Mouse (Mus musculus) myocyte (in vitro differentiated cells): ENCODE data around the gene Fam129b. TPM values are rescaled to one million over a fixed set of nuclear protein-coding genes. Genes with fewer than 3 reads are reported as not detected.
A peak's percentile ranks its signal among the peaks of the same experiment; 100 is the strongest.

Experiments used
- H3K27me3 ChIP-seq: one replicate; pipeline ENCODE4 v1.6.1; 2011; ENCODE audit not compliant: control insufficient read depth, insufficient read depth, insufficient read length
- H3K36me3 ChIP-seq: one replicate; pipeline ENCODE4 v1.6.1; 2011; ENCODE audit not compliant: control insufficient read depth, insufficient read depth
- H3K4me2 ChIP-seq: one replicate; pipeline ENCODE4 v1.6.1; 2011; ENCODE audit warnings: low read depth, control low read depth
- H3K4me3 ChIP-seq: one replicate; pipeline ENCODE4 v1.5.1; 2011; ENCODE audit warnings: mild to moderate bottlenecking, control low read depth, moderate library complexity
- H3K79me2 ChIP-seq: one replicate; pipeline ENCODE4 v1.6.1; 2011; ENCODE audit not compliant: control insufficient read depth, insufficient read depth
- H3ac ChIP-seq: one replicate; pipeline ENCODE4 v1.6.1; 2011; ENCODE audit not compliant: control insufficient read depth, insufficient read length
- CEBPB ChIP-seq: IDR thresholded peaks from 2 replicates; pipeline ENCODE4 v1.6.1; 2011; ENCODE audit warnings: mild to moderate bottlenecking, moderate library complexity; ENCODE audit not compliant: poor library complexity, insufficient read depth, severe bottlenecking
- E2F4 ChIP-seq: IDR thresholded peaks from one replicate; pipeline ENCODE4 v1.6.1; 2011; ENCODE audit warnings: mild to moderate bottlenecking, control low read depth, moderate library complexity; ENCODE audit not compliant: insufficient read depth
- MAX ChIP-seq: IDR thresholded peaks from one replicate; pipeline ENCODE4 v1.6.1; 2011; ENCODE audit warnings: low read depth, mild to moderate bottlenecking, control low read depth
- MYOD1 ChIP-seq, 3 experiments: IDR thresholded peaks; one replicate each; pipeline ENCODE4 v1.6.1; 2011; ENCODE audit warnings: control low read depth in 2 of 3, low read depth in 2 of 3, mild to moderate bottlenecking in 2 of 3, moderate library complexity in 1 of 3; ENCODE audit not compliant: insufficient read length in 2 of 3, control insufficient read depth in 1 of 3
- MYOG ChIP-seq, 3 experiments: IDR thresholded peaks; one replicate each; pipeline ENCODE4 v1.6.1; 2011; ENCODE audit warnings: control low read depth in 2 of 3, low read depth in 2 of 3, mild to moderate bottlenecking in 2 of 3; ENCODE audit not compliant: insufficient read length in 2 of 3, control insufficient read depth in 1 of 3, insufficient read depth in 1 of 3
- POLR2A ChIP-seq: IDR thresholded peaks from one replicate; pipeline ENCODE4 v1.6.1; 2011; ENCODE audit warnings: low read depth, mild to moderate bottlenecking, control low read depth, moderate library complexity; ENCODE audit not compliant: insufficient read length
- POLR2AphosphoS2 ChIP-seq: IDR thresholded peaks from one replicate; pipeline ENCODE4 v1.6.1; 2011; ENCODE audit warnings: low read depth, control low read depth; ENCODE audit not compliant: insufficient read length
- REST ChIP-seq: IDR thresholded peaks from one replicate; pipeline ENCODE4 v1.6.1; 2011; ENCODE audit warnings: mild to moderate bottlenecking, control low read depth, moderate library complexity; ENCODE audit not compliant: insufficient read depth, insufficient read length
- SRF ChIP-seq: IDR thresholded peaks from one replicate; pipeline ENCODE4 v1.6.1; 2011; ENCODE audit warnings: low read depth; ENCODE audit not compliant: control insufficient read depth, insufficient read length
- TCF12 ChIP-seq: IDR thresholded peaks from one replicate; pipeline ENCODE4 v1.6.1; 2011; ENCODE audit warnings: mild to moderate bottlenecking, control low read depth; ENCODE audit not compliant: poor library complexity, insufficient read depth, severe bottlenecking
- TCF3 ChIP-seq: IDR thresholded peaks from one replicate; pipeline ENCODE4 v1.6.1; 2011; ENCODE audit warnings: low read depth, control low read depth; ENCODE audit not compliant: insufficient read length
- USF1 ChIP-seq: IDR thresholded peaks from one replicate; pipeline ENCODE4 v1.6.1; 2011; ENCODE audit warnings: low read depth, mild to moderate bottlenecking, control low read depth, moderate library complexity
- polyA plus RNA-seq: library from polyadenylated mRNA; unstranded; fragments of >200 nt; fragmentation: generic; extraction: Trizol; gene quantifications from one replicate; pipeline ENCODE4 v1.2.1, GENCODE M21; 2012; ENCODE audit warnings: missing spikeins

The Fam129b gene
- polyA plus RNA-seq, 1 experiment, result 204 TPM

GRCm38 (mm10) chr2:32947454-32947853, 71.5 kb downstream of the Fam129b start:
- Histone ChIP-seq H3K79me2 (no peaks in the 10 kb centered on the region), H3K27me3 (no peaks in the 10 kb centered on the region), H3K36me3 (peaks cover 6% of the 10 kb centered on the region), H3ac (no peak overlapping the region), H3K4me2 (no peak overlapping the region), H3K4me3 (no peak overlapping the region)
- TF ChIP-seq E2F4, result no peak
- TF ChIP-seq REST, result no peak
- peak in 2 of 3 experiments; percentile 29 to 52 for TF ChIP-seq MYOD1 (IDR thresholded peaks at IDR 0.05; ENCODE audit: control insufficient read depth in 1 of 3, insufficient read length in 2 of 3, low read depth in 2 of 3)
- no peak for TF ChIP-seq POLR2AphosphoS2
- TF ChIP-seq MAX, result no peak
- TF ChIP-seq MYOG (IDR thresholded peaks at IDR 0.05; ENCODE audit: control insufficient read depth in 1 of 3, insufficient read depth in 1 of 3, insufficient read length in 2 of 3, low read depth in 2 of 3), result peak in 2 of 3 experiments; percentile 58 to 74
- TF ChIP-seq TCF12, result no peak

GRCm38 (mm10) chr2:32954581-32954980, 78.7 kb downstream of the Fam129b start:
- H3K36me3 ChIP-seq, result peaks cover 3% of the 10 kb centered on the region
- H3K4me3 ChIP-seq, result no peak overlapping the region
- no peak overlapping the region for H3K4me2 ChIP-seq
- no peaks in the 10 kb centered on the region for H3K27me3 ChIP-seq
- no peaks in the 10 kb centered on the region for H3K79me2 ChIP-seq
- TF ChIP-seq CEBPB (no peak), E2F4 (no peak), MYOD1 (IDR thresholded peaks at IDR 0.05; ENCODE audit: control insufficient read depth in 1 of 3, insufficient read length in 2 of 3, low read depth in 2 of 3) (no peak), POLR2AphosphoS2 (no peak)
- no peak overlapping the region for H3ac ChIP-seq

GRCm38 (mm10) chr2:32957344-32957743, 81.4 kb downstream of the Fam129b start:
- no peaks in the 10 kb centered on the region for H3K27me3 ChIP-seq
- no peak overlapping the region for H3ac ChIP-seq
- H3K79me2 ChIP-seq, result peaks cover 8% of the 10 kb centered on the region
- no peak overlapping the region for H3K4me2 ChIP-seq
- TF ChIP-seq MYOD1 (IDR thresholded peaks at IDR 0.05; ENCODE audit: control insufficient read depth in 1 of 3, insufficient read length in 2 of 3, low read depth in 2 of 3) (no peak), MYOG (IDR thresholded peaks at IDR 0.05; ENCODE audit: control insufficient read depth in 1 of 3, insufficient read depth in 1 of 3, insufficient read length in 2 of 3, low read depth in 2 of 3) (no peak), POLR2AphosphoS2 (no peak), REST (no peak), TCF3 (no peak), POLR2A (no peak), CEBPB (no peak), SRF (no peak), USF1 (no peak), E2F4 (no peak), MAX (no peak), TCF12 (no peak)
- peaks cover 3% of the 10 kb centered on the region for H3K36me3 ChIP-seq
- no peak overlapping the region for H3K4me3 ChIP-seq

- H3K27me3 ChIP-seq, result no peaks in the 10 kb centered on the region
- H3K79me2 ChIP-seq, result peaks cover 28% of the 10 kb centered on the region
- peak overlapping the region; percentile 98 for H3K4me2 ChIP-seq
- peak overlapping the region; percentile 96 for H3K4me3 ChIP-seq
- peaks cover 26% of the 10 kb centered on the region for H3K36me3 ChIP-seq
- no peak for TF ChIP-seq TCF12
- no peak for TF ChIP-seq MYOG (IDR thresholded peaks at IDR 0.05; ENCODE audit: control insufficient read depth in 1 of 3, insufficient read depth in 1 of 3, insufficient read length in 2 of 3, low read depth in 2 of 3)
- TF ChIP-seq CEBPB, result no peak
- TF ChIP-seq SRF, result no peak
- TF ChIP-seq USF1, result no peak
- TF ChIP-seq MYOD1 (IDR thresholded peaks at IDR 0.05; ENCODE audit: control insufficient read depth in 1 of 3, insufficient read length in 2 of 3, low read depth in 2 of 3), result no peak
- no peak for TF ChIP-seq POLR2AphosphoS2
- TF ChIP-seq POLR2A, result no peak
- TF ChIP-seq MAX, result no peak
- TF ChIP-seq REST, result no peak
- TF ChIP-seq TCF3, result no peak
- TF ChIP-seq E2F4, result no peak
- no peak overlapping the region for H3ac ChIP-seq
These were observed 84.4 kb downstream of the Fam129b start for GRCm38 (mm10) chr2:32960273-32960672.

- Histone ChIP-seq H3ac (peak within 1 kb of the TSS; percentile 52), H3K79me2 (peaks cover 28% of the 10 kb centered on the region), H3K27me3 (no peaks in the 10 kb centered on the region), H3K4me3 (peak within 1 kb of the TSS; percentile 96), H3K36me3 (peaks cover 26% of the 10 kb centered on the region), H3K4me2 (peak within 1 kb of the TSS; percentile 98)
- TF ChIP-seq POLR2A (peak; percentile 82), MYOD1 (IDR thresholded peaks at IDR 0.05; ENCODE audit: control insufficient read depth in 1 of 3, insufficient read length in 2 of 3, low read depth in 2 of 3) (no peak), MYOG (IDR thresholded peaks at IDR 0.05; ENCODE audit: control insufficient read depth in 1 of 3, insufficient read depth in 1 of 3, insufficient read length in 2 of 3, low read depth in 2 of 3) (no peak), MAX (peak; percentile 81), POLR2AphosphoS2 (peak; percentile 93), REST (no peak)
These were observed 85.5 kb downstream of the Fam129b start, which contains the start of the genes Rpl12 and Lrsam1 for GRCm38 (mm10) chr2:32961192-32961995. Gene Rpl12, plus strand, starts transcription at chr2:32961559. Gene Lrsam1, minus strand, starts transcription at chr2:32961614.
